Mouse (Mus musculus): ENCODE results near the gene Slc16a3.

The Slc16a3 gene

DNA sequence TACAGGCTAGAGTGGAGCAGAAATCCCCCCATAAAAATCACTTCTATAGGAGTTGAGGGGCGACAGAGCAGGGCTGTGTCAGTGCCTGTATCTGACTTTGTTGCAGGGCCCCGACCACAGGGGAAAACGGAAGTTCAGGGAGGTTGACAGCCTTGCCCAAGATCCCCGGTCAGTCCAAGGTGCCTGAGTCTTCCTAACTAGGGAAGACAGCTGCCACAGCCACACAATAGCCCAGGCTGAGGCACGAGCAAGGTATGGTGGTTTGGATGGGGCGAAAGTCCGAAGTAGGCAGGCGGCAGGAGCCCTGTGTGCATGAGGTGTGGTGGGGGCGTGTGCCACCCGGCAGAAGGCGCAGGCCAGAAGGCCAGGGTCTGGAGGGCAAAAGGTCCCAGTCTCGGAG, at the start of gene Slc16a3:
Gene Slc16a3, plus strand, starts transcription at position 153 of the 400 bp plus-strand sequence.
- in situ Hi-C loops (cut with MboI, MseI), result no loop called here

DNA sequence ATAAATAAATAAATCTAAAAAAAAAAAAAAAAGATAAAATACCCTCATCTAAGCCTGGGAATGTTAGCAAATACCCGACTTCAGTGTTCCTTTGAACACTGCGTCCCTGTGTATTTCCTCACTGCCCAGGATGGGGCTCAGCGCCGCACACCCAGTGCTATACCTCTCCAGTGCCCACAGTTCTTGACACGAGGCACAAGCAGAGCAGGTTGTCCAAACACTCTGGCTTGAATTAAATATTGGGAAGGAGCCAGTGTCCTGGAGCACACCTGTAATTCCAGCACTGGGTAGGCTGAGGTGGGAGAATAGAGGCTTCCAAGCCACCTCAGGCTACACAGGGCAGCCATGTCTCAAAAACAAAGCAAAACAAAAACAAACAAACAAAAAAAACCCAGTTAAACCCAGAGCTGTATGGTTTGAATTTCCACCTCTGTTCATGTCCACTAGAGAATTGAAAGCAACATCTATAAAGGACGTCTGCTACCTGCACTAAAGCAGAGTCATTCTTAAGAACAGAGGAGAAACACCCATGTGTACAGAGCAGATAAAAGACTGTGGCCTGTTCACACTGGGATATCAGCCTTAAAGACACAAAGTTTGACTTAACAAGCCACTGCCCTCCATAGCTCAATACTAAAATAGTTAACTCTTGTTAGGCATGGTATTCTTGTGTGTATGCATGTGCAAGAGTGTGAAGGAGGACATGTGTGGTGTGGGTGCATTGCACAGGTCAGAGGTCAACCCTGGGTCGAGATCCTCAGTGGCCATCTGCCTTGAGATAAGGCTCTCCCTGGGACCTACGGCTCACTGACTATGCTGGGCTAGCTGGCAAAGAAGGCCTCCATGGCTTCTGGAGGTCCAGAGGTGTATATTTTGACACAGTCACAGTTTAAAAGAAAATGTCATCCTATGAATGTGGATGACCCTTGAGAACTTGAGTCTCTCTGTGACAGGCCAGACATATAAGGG, 47.7 kb upstream of the Slc16a3 start:
- in situ Hi-C loops (cut with MboI, MseI), result no loop called here

DNA sequence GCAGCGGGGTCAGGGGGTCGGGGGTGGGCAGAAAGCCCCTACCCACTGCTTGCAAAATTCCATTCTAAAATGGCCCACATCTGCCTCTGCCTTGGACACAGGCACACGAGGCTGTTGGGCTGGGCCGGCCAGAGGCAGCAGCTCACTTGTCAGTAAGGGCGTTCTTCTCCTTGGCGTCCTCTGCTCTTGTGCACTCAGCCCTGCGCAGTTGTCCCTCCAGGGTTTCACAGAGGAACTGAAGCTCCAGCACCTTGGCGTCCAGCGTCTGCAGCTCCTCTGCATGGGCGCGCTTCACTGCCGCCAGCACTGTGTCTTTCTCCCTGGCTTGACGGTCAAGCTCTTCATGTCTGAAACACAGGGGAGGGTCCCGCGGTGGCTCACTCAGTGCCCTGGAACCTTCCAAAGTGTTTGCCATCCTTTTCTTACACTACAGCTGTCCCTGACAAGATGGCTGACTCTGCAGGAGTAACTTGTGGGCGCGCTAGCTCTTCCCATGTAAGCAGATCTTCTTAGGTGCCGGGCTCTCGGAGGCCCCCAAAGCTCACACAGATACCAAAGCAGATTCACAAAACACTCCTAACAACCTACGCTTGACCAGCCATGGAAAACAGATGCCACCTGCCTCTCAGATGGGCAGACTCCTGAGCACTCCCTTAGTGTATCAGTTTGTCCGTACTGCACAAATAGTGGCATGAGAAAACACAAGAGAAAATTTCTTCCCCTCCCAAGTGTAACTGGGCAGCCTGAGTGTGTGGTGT, 46.4 kb upstream of the Slc16a3 start:
- in situ Hi-C loops (cut with MboI, MseI), result no loop called here

DNA sequence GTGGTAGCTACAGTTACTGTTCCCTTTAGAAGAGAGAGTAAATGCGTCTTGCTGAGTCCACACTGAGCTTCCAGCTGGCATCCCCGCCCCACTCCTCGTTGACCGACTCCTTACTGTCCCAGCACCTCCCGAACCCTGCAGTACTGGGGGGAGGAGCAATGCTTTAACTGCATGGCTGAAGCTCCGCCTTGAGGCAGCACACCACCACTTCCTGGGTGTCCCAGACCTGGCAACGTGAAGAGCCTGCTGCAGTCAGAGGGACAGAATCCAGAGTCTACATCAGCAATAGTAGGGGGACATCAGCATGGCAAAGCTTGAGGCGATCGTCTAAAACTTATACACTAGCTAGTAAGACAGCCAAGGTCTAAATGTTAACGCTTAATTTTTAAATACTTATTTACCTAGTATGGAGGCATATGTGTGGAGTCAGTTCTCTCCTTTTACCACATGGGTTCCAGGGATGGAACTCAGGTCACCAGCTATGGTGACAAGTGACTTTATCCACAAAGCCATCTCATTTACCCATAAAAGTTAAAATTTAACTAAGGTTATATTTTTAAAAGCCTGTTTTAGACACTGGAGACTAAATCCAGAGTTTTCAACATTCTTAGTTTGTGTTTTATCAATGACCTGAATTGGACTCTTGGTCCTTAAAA, 45.7 kb upstream of the Slc16a3 start:
- in situ Hi-C loops (cut with MboI, MseI), result no loop called here

DNA sequence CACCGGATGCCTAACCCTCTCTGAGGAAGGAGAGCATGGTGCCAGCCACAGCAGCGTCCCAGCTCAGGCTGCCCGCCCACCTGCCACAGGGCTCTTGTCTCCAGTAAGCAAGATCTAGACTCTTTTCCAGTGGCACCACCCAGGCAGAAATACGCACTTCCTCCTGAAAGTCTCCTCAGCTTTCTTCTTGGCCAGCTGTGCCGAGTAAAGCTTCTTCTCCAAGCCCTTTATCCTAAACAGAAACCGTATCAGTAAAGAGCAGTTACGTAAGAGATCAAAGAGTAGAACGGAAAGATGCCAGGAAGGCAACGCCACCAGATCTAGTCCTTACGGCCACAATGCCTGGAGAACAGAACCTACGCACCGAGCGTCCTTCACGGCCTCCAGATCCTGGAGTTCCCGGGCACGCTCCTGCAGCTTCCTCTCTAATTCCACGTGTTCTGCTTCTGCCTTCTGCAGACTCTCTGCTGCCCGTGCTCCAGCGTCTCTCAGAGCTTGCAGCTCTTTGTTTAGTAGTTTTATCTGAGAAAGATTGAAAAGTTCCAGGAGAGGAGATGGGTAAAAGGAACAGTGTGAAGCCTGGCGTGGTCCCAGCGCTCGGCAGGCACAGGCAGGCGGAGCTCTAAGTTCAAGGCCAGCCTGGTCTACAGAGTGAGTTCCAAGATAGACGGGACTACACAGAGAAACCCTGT, 45.0 kb upstream of the Slc16a3 start:
- in situ Hi-C loops (cut with MboI, MseI), result no loop called here

DNA sequence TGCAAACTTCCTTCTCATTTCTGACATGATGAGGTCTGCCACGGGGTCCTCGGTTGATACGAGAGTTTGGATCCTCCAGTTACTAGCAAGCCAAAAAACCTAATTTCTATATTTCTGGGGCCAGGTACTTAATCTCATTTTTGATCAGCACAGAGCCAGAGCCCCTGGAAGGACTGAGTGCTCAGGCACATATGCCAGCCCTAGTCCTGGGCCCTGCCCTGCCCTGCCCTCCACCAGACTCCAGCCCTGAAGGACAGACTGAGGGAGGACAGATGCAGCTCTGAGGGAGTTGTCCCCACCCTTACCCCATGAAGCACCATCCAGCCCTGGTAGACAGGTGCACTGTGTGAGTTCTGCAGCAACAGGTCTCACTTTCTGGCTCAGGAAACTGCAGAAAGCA, 43.7 kb upstream of the Slc16a3 start:
- in situ Hi-C loops (cut with MboI, MseI), result no loop called here

DNA sequence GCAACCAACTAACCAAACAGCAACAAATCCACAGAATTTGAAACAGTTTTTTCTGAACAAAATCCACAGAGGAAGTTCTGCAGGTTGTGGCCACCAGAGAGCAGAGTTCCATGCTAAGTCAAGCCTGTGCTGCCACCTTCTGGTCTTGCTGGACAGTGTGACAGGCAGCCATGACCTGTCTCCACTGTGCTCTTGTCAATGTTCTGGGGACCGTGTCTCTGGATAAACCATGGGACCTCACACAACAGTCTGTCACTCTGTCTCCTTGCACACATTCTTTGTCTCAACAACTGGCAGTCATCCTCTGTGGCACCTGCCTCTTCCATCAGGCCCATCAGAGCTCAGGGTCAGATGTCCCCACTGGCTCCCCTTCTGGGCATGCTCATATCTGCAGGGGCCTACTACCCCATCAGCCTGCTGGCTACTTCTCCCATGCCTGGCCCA, 42.8 kb upstream of the Slc16a3 start:
- in situ Hi-C loops (cut with MboI, MseI), result no loop called here

DNA sequence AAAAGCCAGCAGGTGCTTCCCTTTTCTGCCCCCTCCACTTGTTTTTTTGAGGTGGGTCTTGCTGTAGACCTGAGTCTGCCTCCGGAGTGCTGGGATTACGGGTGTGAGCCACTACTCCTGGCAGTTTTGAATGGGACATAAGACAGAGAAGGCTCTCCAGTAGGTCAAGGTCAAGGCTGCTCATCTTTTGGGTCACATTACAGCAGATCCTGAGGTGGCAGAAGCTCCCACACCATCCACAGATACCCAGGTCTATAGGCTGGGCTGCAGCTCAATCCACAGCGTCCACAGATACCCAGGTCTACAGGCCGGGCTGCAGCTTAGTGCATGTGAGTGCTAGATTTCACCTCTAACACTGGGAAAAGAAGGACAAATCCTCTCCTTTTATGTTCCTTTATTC, 34.5 kb upstream of the Slc16a3 start:
- in situ Hi-C loops (cut with MboI, MseI), result no loop called here

DNA sequence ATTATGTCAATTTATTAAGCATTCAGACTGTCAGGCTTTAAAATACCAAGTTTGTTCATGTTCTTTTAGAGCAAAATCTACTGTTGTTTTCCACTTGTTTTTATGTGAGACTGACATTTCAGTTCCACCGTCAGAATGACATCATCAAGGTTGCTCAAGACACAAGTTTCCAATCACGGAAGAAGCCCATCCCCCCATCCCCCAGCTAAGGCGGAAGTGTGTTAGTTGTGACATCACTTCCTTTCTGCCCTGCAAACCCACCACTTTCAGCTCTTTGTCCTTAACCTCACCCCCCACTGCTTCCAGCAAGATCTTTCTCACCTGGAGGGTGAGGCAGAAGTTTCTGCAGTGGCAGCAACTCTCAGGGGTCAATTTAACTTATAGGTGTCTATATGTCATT, 31.8 kb upstream of the Slc16a3 start:
- in situ Hi-C loops (cut with MboI, MseI), result no loop called here

DNA sequence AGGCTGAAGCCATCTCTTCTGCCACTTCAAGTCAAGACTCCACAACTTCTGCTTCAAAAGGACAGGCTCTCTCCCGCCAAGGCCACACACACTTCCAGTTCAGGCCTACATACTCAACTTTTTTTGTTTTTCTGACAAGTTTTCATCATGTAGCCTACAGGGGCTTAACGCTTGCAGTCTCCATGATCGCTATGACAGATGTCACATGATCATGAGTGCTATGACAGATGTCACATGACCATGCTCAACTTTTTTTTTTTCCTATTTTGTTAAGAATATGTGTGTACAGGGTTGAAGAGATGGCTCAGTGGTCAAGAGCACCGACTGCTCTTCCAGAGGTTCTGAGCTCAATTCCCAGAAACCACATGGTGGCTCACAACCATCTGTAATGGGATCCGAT, 30.5 kb upstream of the Slc16a3 start:
- in situ Hi-C loops (cut with MboI, MseI), result no loop called here

DNA sequence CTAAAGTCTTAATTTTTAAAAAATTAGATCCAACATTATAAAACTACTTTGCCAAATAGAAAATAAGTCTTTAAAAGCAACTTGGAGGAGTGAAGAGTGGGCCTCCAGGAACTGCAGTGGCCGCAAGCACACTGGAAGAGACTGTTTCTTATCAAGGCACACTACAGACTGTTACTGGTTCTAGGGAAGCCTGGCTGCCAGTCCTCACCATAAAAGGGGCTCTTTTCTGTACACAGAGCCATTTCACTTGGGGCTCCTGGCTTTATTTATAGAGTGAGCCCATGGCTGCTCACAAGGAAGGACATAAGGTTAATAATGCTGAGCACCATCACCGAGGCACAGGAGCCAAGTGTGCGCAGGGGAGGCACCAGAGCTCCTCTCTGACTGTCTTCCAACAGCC, 25.8 kb upstream of the Slc16a3 start:
- in situ Hi-C loops (cut with MboI, MseI), result no loop called here

DNA sequence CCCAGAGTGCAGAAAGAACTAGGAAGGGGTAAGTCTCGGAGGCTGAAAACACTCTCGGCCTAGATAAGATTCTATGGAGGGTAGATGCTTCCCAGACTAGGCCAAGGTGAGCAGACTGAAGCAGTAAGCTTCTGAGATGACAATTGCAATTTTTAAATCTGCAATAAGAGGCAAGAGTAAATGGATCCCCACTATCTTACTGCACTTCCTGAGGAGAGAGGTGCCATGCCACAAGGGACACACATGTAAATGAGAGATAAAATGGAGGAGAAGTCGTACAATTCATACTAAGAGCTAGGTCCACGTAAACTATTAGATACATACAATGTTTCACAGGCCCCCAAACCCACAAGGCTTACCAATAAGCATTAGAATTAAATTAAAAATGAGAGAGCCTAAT, 19.8 kb upstream of the Slc16a3 start:
- in situ Hi-C loops (cut with MboI, MseI), result no loop called here

DNA sequence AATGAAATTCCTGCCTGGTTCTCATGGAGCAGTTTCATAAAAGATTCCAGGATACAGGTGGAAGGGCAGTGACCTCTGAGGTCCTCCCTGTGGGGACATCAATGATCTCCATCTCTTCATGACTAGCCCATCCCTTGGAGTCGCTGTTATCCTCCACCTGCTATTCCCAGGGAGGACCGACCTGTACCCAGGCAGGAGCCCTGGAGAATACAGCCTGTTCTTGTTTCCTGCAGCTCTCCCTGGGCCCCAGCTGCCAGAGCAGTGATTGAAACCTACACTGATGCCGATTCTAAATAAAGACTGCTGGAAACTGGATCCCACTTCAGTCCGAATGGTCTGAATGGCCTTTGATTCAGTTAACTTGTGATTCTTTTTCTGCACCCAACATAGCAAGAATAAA, 16.8 kb upstream of the Slc16a3 start:
- in situ Hi-C loops (cut with MboI, MseI), result no loop called here

DNA sequence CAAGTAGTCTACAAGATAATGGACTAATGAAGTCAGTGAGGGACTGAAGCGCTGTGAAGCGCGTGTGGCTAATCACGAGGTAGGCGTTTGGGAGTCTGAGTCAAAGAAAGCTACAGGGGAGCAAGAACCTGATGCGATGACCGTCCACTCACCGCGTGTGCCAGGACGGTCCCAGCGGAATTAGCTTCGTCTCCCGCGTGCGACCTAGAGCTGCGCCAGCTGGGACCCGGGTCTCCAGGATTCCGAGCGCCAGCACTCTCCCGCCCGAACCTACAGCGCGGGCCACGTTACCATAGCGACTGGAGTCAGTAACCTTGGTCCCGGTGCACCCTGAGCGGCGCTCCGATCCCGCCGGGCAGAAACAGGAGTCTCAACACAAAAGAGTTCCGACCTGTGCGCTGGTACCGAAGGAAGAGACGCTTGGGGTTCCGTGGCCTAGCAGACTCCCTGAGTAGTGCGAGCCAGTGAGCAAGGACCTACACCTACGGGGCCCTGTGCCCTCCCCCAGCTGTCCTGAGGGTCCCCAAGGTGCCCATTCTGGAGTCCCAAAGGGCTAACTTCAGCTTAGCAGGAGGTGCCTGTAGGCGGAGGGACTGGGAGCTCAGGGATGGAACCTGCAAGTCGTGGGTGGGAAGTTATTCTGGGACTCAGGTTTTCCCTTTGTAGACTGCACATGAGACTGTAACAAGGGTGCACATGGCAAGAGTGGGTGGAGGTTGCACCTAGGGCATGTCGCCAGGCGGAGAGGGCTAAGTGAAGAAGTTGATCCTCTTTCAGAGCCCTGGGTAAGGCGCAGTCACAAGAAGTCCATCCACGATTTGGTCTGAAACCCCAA, 15.5 kb upstream of the Slc16a3 start, which contains the start of gene Ccdc57:
Gene Ccdc57, minus strand, starts transcription at position 309 of the 835 bp plus-strand sequence.
- in situ Hi-C loops (cut with MboI, MseI), result no loop called here

DNA sequence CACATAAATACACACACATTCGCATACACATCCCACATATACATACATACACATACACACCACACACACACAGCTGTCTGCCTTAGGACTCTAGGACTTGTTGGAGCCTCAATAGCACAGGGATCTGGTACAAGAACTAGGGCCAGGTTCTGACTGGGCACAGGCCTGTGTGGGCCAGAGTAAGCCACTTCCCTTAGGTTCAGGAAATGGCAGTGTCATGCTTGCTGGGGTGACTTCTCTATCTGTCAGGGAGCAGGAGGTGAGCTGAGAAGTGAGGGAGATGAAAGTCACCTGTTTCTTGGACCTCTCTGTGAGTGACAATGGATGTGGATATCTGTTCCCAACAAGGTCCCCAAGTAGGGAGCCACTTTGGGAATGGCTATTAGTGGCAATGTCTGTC, 10.3 kb upstream of the Slc16a3 start:
- in situ Hi-C loops (cut with MboI, MseI), result loop anchor here (5.0 kb wide), 1 partner anchor 1281 kb away; no protein-coding TSS in a partner anchor

DNA sequence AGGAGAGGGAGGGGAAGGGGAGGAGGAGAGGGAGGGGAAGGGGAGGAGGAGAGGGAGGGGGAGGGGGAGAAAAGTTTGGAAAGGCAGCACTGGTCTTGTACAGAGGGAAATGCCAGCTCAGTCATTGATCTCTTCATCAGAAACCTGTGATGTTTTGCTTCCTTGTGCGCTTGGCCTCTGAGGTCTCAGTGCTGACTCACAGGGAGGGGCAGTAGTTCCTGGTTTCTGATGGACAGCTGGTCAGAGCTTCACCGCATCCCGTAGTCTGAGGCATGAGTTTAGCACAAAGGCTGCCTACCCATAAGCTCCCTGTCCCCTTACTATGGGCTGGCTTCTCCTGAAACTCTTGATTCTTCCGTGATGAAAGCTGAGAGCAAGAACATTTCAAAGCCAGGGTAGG, 9.5 kb upstream of the Slc16a3 start:
- in situ Hi-C loops (cut with MboI, MseI), result loop anchor here (5.0 kb wide), 1 partner anchor 1281 kb away; no protein-coding TSS in a partner anchor

DNA sequence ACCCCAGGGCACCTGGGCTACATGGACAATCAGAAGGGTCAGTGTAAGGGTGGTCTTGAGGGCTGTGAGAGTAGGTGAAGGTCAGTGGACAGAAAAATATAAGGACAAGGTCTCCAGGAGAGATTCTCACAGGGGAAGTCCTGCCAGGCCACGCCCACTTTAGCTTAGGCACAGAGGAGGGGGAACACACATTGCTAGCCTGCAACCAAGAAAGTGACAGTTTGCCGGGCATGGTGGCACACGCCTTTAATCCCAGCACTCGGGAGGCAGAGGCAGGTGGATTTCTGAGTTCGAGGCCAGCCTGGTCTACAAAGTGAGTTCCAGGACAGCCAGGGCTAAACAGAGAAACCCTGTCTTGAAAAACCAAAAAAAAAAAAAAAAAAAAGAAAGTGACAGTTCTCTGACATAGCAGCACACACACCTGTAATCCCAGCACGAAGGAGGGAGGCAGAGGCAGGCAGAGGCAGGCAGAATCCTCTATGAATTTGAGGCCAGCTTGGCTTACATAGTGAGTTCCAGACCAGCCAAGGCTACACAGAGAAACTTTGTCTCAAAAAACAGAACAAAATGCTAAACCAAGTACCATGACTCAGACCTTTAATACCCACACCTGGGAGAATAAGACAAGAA, 8.5 kb upstream of the Slc16a3 start:
- in situ Hi-C loops (cut with MboI, MseI), result loop anchor here (5.0 kb wide), 1 partner anchor 1283 kb away; no protein-coding TSS in a partner anchor

DNA sequence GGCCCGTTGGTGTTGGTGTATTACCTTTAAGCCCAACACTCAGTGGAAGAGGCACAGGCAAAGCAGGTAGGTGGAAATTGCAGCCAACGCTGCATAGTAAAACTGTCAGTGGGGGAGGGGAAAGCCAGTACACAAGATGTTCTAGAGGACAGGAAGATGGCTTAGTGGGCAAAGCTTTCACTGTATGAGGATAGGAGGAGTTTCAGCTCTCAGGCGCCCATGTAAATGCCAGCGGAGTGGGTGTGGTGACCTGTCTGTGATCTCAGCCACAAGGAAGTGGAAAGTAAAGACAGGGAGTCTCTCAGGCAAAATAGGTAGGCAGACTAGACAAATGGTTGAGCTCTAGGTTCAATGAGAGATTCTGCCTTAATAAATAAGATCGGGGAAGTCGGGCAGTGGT, 7.3 kb upstream of the Slc16a3 start:
- in situ Hi-C loops (cut with MboI, MseI), result no loop called here

DNA sequence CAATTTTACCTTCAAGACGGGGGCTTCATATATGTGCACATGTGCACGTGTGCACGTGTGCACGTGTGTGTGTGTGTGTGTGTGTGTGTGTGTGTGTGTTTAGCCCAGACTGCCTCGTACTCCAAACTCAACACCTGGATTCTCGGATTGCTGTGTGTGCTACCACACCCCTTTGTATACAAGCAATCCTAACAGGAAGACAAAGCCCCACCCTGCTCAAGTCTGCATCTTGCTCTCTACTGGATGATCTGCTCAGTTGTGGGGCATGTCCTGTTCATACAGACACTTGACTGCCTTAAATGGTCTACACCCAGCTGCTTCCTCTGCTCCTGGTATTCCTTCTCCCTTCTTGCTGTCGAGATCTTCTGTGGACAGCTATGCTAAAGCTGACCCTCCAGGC, 3.0 kb upstream of the Slc16a3 start:
- in situ Hi-C loops (cut with MboI, MseI), result no loop called here

DNA sequence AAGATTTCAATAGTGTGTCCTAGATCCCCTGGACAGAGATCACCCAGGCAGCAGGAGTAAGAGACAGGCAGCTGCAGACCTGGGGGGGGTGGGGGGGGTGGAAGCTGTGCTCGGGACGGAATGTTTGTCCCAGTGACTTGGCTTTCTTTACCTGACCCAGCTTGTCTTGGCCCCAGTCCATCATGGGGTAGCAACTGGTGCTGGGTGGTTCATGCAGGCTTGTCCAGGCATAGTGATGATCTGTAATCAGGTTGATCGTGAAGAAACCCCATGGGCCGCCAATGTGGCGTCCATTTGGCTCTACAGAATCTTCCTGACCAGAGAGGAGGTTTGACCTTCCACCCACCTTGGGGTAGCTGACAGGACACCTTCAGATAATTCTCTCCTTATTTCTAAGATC, 2.4 kb upstream of the Slc16a3 start:
- in situ Hi-C loops (cut with MboI, MseI), result no loop called here
